Mouse (Mus musculus): ENCODE results near the gene Ces3a.

- no peak for TF ChIP-seq MAX (IDR thresholded peaks at IDR 0.05)
- no peak for TF ChIP-seq CEBPB (IDR thresholded peaks at IDR 0.05; ENCODE audit: low read depth)
- TF ChIP-seq CTCF (IDR thresholded peaks at IDR 0.05; ENCODE audit: control insufficient read depth, insufficient read depth, insufficient read length), result no peak
- no peak for TF ChIP-seq USF1 (IDR thresholded peaks at IDR 0.05; ENCODE audit: low read depth)
- TF ChIP-seq MYOD1 (IDR thresholded peaks at IDR 0.05; ENCODE audit: control insufficient read depth, insufficient read length, low read depth), result no peak
- TF ChIP-seq FOSL1 (IDR thresholded peaks at IDR 0.05; ENCODE audit: insufficient read depth, low read length, poor library complexity, severe bottlenecking), result no peak
- no peak for TF ChIP-seq MYOG (IDR thresholded peaks at IDR 0.05; ENCODE audit: control insufficient read depth, extremely low read depth, insufficient read length)
Measured at GRCm38 (mm10) chr8:105060056-105060455, 11.7 kb downstream of the Ces3a start.

Data from C2C12 (cell line).